Mouse (Mus musculus): ENCODE results near the gene Krt1. TPM values are rescaled to one million over a fixed set of nuclear protein-coding genes. Genes with fewer than 3 reads are reported as not detected.

The Krt1 gene
- polyA plus RNA-seq, 1 experiment from 2014 or later, result not detected

DNA sequence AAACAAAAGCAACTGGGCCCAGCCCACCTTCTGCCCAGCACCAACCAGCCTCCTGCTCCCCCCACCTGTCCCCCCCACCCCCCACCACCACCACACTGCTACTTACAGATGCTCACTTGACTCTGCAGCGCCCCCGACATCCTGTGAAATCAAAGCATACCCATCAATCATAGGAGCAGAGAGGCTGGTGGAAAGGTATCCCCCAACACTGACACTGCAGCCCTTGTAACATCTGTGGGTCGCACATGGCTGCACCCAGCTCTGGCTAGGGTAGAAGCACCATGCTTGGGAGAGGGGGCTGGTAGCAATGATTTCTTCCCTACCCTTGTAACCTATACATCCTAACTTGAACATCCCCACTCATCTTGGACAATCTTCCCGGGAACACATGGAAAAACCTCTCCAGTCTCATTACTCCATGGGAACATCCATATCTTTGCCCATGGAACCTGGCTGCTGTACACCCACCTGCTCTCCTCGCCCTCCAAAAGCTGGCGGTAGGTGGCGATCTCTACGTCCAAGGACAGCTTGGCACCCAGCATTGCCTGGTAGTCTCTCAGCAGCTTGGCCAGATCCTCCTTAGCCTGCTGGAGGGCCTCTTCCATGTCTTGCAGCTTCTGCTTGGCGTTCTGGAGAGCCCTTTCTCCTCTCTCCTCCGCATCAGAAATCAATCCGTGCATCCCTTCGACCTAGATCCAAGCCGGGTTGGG, 10.0 kb upstream of the Krt1 start:
- H3K4me1 ChIP-seq (ENCODE audit: control insufficient read depth, low read depth, low read length), result no peaks in the 10 kb centered on the region
- H3K4me2 ChIP-seq (ENCODE audit: low read depth, low read length), result no peak overlapping the region
- no peak overlapping the region for H3K9ac ChIP-seq (ENCODE audit: low read depth, low read length)
- H3K27ac ChIP-seq (ENCODE audit: low read length), result no peak overlapping the region
- ATAC-seq (ENCODE audit: low read depth), result no peak
- WGBS (ENCODE audit: insufficient replicate concordance), result 40% methylated on average over 13 of the region's 13 CpGs
- no peak overlapping the region for H3K4me3 ChIP-seq (ENCODE audit: low read depth, low read length)
- H3K27me3 ChIP-seq (ENCODE audit: control insufficient read depth, insufficient read depth, low read depth, low read length), result peaks cover 37% of the 10 kb centered on the region
- no peaks in the 10 kb centered on the region for H3K9me3 ChIP-seq (replicated peaks; ENCODE audit: control insufficient read depth, low read length)
- no peaks in the 10 kb centered on the region for H3K36me3 ChIP-seq (ENCODE audit: control insufficient read depth, insufficient read depth)

DNA sequence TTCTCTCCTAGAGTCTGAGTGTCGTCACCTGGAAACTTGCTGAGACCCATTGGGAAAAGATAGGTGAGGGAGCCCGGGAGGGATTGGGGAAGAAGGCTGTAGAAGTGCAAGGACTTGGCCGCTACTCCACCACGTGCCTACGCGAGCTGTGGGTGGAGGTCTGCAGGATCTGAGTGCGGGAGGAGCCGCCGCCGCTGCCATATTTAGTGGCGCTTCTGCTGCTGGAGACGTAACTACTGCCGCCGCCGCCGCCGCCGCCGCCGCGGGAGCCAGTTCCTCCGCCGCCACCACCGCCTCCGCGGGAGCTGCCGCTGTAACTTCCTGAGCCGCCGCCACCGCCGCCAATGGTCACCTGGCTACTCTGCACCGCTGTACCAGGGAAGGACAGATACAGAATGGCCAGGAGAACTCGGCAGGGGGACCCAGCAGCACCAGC, 9.2 kb upstream of the Krt1 start:
- no peak for ATAC-seq (ENCODE audit: low read depth)
- H3K36me3 ChIP-seq (ENCODE audit: control insufficient read depth, insufficient read depth), result no peaks in the 10 kb centered on the region

DNA sequence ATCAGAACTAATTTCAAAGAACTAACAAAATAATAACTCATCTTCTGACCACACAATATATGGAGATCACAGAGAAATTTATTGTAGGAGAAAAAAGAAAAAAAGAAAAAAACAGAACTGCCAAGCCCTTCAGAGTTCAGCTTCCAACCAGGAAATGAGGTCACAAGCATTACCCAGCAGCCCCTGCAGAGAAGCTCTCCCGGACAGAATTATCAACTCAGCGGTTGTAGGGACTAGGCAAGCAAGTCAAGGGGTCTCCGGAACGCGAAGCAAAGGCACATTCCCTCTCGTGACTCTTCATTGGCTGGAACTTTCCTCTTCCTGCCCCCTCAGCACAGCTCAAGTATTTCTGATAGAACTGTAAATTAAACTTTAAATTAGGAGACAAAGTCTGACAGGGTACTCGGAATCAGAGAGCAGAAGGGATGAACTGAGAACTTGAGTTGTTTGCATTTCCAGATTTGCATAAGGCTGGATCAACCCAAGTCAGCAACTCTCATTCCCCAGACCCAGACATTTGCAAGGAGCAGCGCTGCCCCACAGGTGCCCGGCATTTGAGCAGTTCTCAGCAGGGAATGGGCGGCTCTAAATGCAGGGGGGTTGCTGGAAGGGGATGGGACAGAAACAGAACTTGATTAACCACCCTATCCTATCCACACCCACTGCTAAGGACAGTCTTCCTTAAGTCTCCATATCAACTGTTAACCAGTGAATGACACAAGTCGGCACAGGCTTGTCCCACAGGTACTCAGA, 8.3 kb upstream of the Krt1 start:
- H3K36me3 ChIP-seq (ENCODE audit: control insufficient read depth, insufficient read depth), result no peaks in the 10 kb centered on the region
- H3K4me2 ChIP-seq (ENCODE audit: low read depth, low read length), result no peak overlapping the region
- no peak overlapping the region for H3K9ac ChIP-seq (ENCODE audit: low read depth, low read length)
- WGBS (ENCODE audit: insufficient replicate concordance), result 10% methylated on average over 11 of the region's 11 CpGs
- H3K9me3 ChIP-seq (replicated peaks; ENCODE audit: control insufficient read depth, low read length), result no peaks in the 10 kb centered on the region
- ATAC-seq (ENCODE audit: low read depth), result no peak
- no peak overlapping the region for H3K4me3 ChIP-seq (ENCODE audit: low read depth, low read length)
- H3K4me1 ChIP-seq (ENCODE audit: control insufficient read depth, low read depth, low read length), result no peaks in the 10 kb centered on the region
- peaks cover 39% of the 10 kb centered on the region for H3K27me3 ChIP-seq (ENCODE audit: control insufficient read depth, insufficient read depth, low read depth, low read length)
- H3K27ac ChIP-seq (ENCODE audit: low read length), result no peak overlapping the region

More for the DNA sequence above, 9.2 kb upstream of the Krt1 start:
- peak overlapping the region; percentile 34 for H3K4me3 ChIP-seq (ENCODE audit: low read depth, low read length)
- peaks cover 37% of the 10 kb centered on the region for H3K27me3 ChIP-seq (ENCODE audit: control insufficient read depth, insufficient read depth, low read depth, low read length)
- peak overlapping the region; percentile 53 for H3K4me2 ChIP-seq (ENCODE audit: low read depth, low read length)
- no peak overlapping the region for H3K9ac ChIP-seq (ENCODE audit: low read depth, low read length)
- no peaks in the 10 kb centered on the region for H3K4me1 ChIP-seq (ENCODE audit: control insufficient read depth, low read depth, low read length)
- no peak overlapping the region for H3K27ac ChIP-seq (ENCODE audit: low read length)
- H3K9me3 ChIP-seq (replicated peaks; ENCODE audit: control insufficient read depth, low read length), result no peaks in the 10 kb centered on the region
- WGBS (ENCODE audit: insufficient replicate concordance), result 0% methylated on average over 33 of the region's 33 CpGs

DNA sequence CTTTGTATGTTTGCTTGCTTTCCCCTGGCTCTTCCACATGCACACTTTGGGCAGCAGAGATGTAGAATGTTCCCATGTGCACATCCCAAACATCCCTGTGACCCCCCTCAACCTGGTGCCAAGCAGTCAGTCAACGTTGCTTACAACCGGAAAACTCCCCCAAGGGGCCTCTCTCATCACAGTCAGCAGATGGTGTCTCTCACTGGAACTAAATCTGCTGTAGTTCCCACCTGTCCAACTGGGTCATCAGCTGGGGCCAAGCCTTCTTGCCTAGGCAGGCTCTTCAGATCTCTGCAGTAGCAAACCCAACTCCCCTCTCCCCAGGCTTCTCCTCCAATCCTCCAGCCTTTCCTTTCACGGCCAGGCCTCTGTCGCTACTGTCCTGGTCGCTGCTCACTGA, 6.1 kb upstream of the Krt1 start:
- no peak overlapping the region for H3K4me3 ChIP-seq (ENCODE audit: low read depth, low read length)
- no peak overlapping the region for H3K9ac ChIP-seq (ENCODE audit: low read depth, low read length)
- H3K36me3 ChIP-seq (ENCODE audit: control insufficient read depth, insufficient read depth), result no peaks in the 10 kb centered on the region
- H3K9me3 ChIP-seq (replicated peaks; ENCODE audit: control insufficient read depth, low read length), result no peaks in the 10 kb centered on the region
- H3K4me1 ChIP-seq (ENCODE audit: control insufficient read depth, low read depth, low read length), result no peaks in the 10 kb centered on the region
- H3K4me2 ChIP-seq (ENCODE audit: low read depth, low read length), result no peak overlapping the region
- WGBS (ENCODE audit: insufficient replicate concordance), result 39% methylated on average over 5 of the region's 5 CpGs
- H3K27me3 ChIP-seq (ENCODE audit: control insufficient read depth, insufficient read depth, low read depth, low read length), result peaks cover 41% of the 10 kb centered on the region
- no peak overlapping the region for H3K27ac ChIP-seq (ENCODE audit: low read length)
- ATAC-seq (ENCODE audit: low read depth), result no peak

DNA sequence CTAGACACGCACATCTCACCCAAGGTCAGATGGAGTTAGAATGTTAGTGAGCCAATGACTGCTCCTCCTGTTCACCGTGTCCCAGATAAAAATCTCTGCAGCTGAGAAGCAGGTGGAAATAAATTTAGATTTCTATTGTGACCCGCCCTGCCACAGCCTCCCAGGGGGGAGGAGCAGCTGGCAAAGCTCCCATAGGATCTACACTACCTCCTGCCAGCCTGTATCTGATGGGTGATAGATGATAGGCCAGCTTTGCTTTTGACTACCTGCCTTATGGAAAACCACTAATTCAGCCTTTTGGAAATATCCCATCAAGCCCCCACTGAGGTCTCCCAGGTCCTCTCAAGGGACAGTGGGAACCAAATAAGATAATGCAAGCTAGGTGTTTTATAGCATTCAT, 5.1 kb upstream of the Krt1 start:
- peaks cover 33% of the 10 kb centered on the region for H3K27me3 ChIP-seq (ENCODE audit: control insufficient read depth, insufficient read depth, low read depth, low read length)
- 39% methylated on average over 3 of the region's 3 CpGs for WGBS (ENCODE audit: insufficient replicate concordance)
- no peak overlapping the region for H3K9ac ChIP-seq (ENCODE audit: low read depth, low read length)
- H3K4me3 ChIP-seq (ENCODE audit: low read depth, low read length), result no peak overlapping the region
- H3K4me1 ChIP-seq (ENCODE audit: control insufficient read depth, low read depth, low read length), result no peaks in the 10 kb centered on the region
- ATAC-seq (ENCODE audit: low read depth), result no peak
- H3K4me2 ChIP-seq (ENCODE audit: low read depth, low read length), result no peak overlapping the region
- H3K27ac ChIP-seq (ENCODE audit: low read length), result no peak overlapping the region
- no peaks in the 10 kb centered on the region for H3K9me3 ChIP-seq (replicated peaks; ENCODE audit: control insufficient read depth, low read length)
- H3K36me3 ChIP-seq (ENCODE audit: control insufficient read depth, insufficient read depth), result no peaks in the 10 kb centered on the region

DNA sequence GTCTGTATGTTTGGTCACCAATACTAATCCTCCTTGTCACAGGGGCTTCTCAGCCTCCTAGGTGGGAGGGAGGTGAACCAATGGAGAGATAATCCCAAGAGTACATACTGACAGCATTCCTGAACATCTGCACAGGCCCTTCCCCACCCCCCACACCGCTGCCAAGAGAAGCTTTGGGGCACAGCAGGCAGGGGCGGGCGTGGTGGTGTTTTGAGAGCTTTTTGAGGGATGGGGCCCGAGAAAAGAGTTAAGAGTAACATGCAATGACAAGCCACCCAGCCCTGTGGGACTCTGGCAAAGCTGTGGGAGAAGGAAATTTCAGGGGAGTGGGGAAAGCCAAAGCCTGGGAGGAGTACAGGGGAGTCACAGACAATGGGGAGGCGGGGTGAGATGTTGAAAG, 3.7 kb upstream of the Krt1 start:
- Histone ChIP-seq H3K9ac (ENCODE audit: low read depth, low read length) (no peak overlapping the region), H3K36me3 (ENCODE audit: control insufficient read depth, insufficient read depth) (no peaks in the 10 kb centered on the region), H3K27me3 (ENCODE audit: control insufficient read depth, insufficient read depth, low read depth, low read length) (peaks cover 18% of the 10 kb centered on the region), H3K9me3 (replicated peaks; ENCODE audit: control insufficient read depth, low read length) (no peaks in the 10 kb centered on the region), H3K4me3 (ENCODE audit: low read depth, low read length) (no peak overlapping the region), H3K4me2 (ENCODE audit: low read depth, low read length) (no peak overlapping the region), H3K4me1 (ENCODE audit: control insufficient read depth, low read depth, low read length) (no peaks in the 10 kb centered on the region), H3K27ac (ENCODE audit: low read length) (no peak overlapping the region)
- ATAC-seq (ENCODE audit: low read depth), result no peak
- 13% methylated on average over 5 of the region's 5 CpGs for WGBS (ENCODE audit: insufficient replicate concordance)

DNA sequence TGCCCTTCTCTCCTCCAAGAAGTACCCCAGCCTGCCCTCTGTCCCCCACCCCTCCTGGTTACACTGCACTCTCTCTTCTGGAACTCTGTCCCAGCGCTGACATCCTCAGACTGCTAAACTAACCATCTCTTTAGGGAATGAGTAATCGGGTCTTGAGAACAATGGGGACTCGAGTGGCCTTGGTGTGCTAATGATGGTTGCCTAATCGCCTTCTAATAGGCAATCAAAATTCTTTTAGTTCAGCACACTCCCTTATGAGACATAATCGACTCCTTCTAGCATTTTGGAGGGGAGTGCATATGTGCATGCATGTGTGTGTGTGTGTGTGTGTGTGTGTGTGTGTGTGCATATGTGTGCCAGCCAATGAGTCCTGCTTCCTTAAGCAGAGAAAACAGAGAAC, 2.0 kb upstream of the Krt1 start:
- Histone ChIP-seq H3K4me2 (ENCODE audit: low read depth, low read length) (no peak overlapping the region), H3K27me3 (ENCODE audit: control insufficient read depth, insufficient read depth, low read depth, low read length) (peaks cover 9% of the 10 kb centered on the region), H3K9me3 (replicated peaks; ENCODE audit: control insufficient read depth, low read length) (no peaks in the 10 kb centered on the region), H3K4me3 (ENCODE audit: low read depth, low read length) (no peak overlapping the region), H3K9ac (ENCODE audit: low read depth, low read length) (no peak overlapping the region), H3K27ac (ENCODE audit: low read length) (no peak overlapping the region), H3K4me1 (ENCODE audit: control insufficient read depth, low read depth, low read length) (no peaks in the 10 kb centered on the region), H3K36me3 (ENCODE audit: control insufficient read depth, insufficient read depth) (no peaks in the 10 kb centered on the region)
- no peak for ATAC-seq (ENCODE audit: low read depth)
- 14% methylated on average over 5 of the region's 5 CpGs for WGBS (ENCODE audit: insufficient replicate concordance)

DNA sequence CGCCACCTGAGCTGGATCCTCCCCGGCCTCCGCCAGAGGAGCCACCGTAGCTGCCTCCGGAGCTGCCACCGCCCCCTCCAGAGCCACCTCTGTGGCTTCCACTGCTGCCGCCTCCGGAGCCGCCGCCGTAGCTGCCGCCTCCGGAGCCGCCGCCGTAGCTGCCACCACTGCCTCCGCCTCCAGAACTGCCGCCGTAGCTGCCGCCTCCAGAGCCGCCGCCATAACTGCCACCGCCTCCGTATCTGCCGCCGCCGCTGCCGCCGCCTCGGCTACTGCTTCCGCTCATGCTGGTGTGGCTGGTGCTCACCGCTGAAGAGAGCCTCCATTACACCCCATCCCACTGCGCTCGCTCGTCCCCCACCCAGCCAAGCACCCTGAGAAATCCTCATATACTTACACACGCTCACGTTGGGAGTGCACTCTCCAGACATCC, 4.6 kb downstream of the Krt1 start:
- Histone ChIP-seq H3K4me3 (ENCODE audit: low read depth, low read length) (peak overlapping the region; percentile 22), H3K9me3 (replicated peaks; ENCODE audit: control insufficient read depth, low read length) (no peaks in the 10 kb centered on the region), H3K27ac (ENCODE audit: low read length) (no peak overlapping the region), H3K4me1 (ENCODE audit: control insufficient read depth, low read depth, low read length) (no peaks in the 10 kb centered on the region), H3K27me3 (ENCODE audit: control insufficient read depth, insufficient read depth, low read depth, low read length) (peaks cover 38% of the 10 kb centered on the region), H3K4me2 (ENCODE audit: low read depth, low read length) (peak overlapping the region; percentile 44), H3K36me3 (ENCODE audit: control insufficient read depth, insufficient read depth) (no peaks in the 10 kb centered on the region), H3K9ac (ENCODE audit: low read depth, low read length) (no peak overlapping the region)
- 3% methylated on average over 29 of the region's 37 CpGs for WGBS (ENCODE audit: insufficient replicate concordance)
- ATAC-seq (ENCODE audit: low read depth), result no peak

DNA sequence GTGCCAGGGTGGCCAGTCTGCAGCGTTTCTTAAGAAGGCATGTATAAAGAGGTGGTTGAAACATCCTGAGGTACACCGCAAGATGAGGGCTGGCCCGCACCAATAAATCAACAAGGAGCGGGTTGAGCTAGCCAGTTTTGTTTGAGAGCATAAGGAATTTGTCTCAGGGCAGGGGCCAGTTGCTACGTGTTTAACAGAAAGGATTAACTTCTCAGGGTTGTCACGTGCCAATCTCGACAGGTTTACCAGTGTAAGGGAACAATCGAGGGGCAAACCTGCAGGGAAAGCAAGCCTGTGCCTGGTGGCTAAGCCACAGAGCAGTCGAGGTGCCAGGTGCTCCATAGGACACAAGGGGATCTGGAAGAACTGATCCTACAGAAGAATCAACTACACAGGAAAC, 7.4 kb downstream of the Krt1 start:
- Histone ChIP-seq H3K27me3 (ENCODE audit: control insufficient read depth, insufficient read depth, low read depth, low read length) (peaks cover 38% of the 10 kb centered on the region), H3K4me1 (ENCODE audit: control insufficient read depth, low read depth, low read length) (no peaks in the 10 kb centered on the region)
- 52% methylated on average over 9 of the region's 9 CpGs for WGBS (ENCODE audit: insufficient replicate concordance)

More for the DNA sequence above, 7.4 kb downstream of the Krt1 start:
- ATAC-seq (ENCODE audit: low read depth), result no peak
- H3K4me3 ChIP-seq (ENCODE audit: low read depth, low read length), result no peak overlapping the region
- no peaks in the 10 kb centered on the region for H3K9me3 ChIP-seq (replicated peaks; ENCODE audit: control insufficient read depth, low read length)
- no peak overlapping the region for H3K4me2 ChIP-seq (ENCODE audit: low read depth, low read length)
- no peak overlapping the region for H3K27ac ChIP-seq (ENCODE audit: low read length)
- no peaks in the 10 kb centered on the region for H3K36me3 ChIP-seq (ENCODE audit: control insufficient read depth, insufficient read depth)
- no peak overlapping the region for H3K9ac ChIP-seq (ENCODE audit: low read depth, low read length)

Data from liver, embryonic 16.5 days (tissue).